Mouse (Mus musculus) CH12.LX (cell line): ENCODE measurements around the gene Calhm1. TPM values are rescaled to one million over a fixed set of nuclear protein-coding genes. Genes with fewer than 3 reads are reported as not detected.
"Not testable (repeated sequence)": the region's sequence is repeated elsewhere in the genome, so short reads cannot be mapped to it uniquely, and the experiment has no call there.

ENCODE experiments used
- DNase-seq: peaks from one replicate; pipeline ENCODE4 v3.0.0-alpha.2; 2013; ENCODE audit errors: extremely low read depth
- H3K27ac ChIP-seq: 2 replicates; pipeline ENCODE4 v1.5.1; 2012; ENCODE audit warnings: low read depth, mild to moderate bottlenecking, control low read depth, moderate library complexity; ENCODE audit not compliant: insufficient read depth
- H3K27me3 ChIP-seq: replicated peaks from 2 replicates; pipeline ENCODE3; 2012; ENCODE audit warnings: inconsistent platforms
- H3K36me3 ChIP-seq, 2 experiments: replicated peaks in 1 of 2; 2 replicates each; pipeline versions ENCODE3 to v1.6.1; 2012; ENCODE audit warnings: inconsistent platforms in 1 of 2, low read length in 1 of 2, mild to moderate bottlenecking in 1 of 2, mixed read lengths in 1 of 2, moderate library complexity in 1 of 2; ENCODE audit not compliant: control insufficient read depth in 1 of 2, insufficient read depth in 1 of 2
- H3K4me1 ChIP-seq, 2 experiments: 2 replicates each; pipeline ENCODE4 v1.6.1; 2012; ENCODE audit warnings: inconsistent platforms in 1 of 2, moderate library complexity in 1 of 2; ENCODE audit not compliant: insufficient read depth in 2 of 2, control insufficient read depth in 1 of 2
- H3K4me2 ChIP-seq: 2 replicates; pipeline ENCODE4 v1.6.1; 2012; ENCODE audit warnings: low read depth, mild to moderate bottlenecking, control low read depth; ENCODE audit not compliant: poor library complexity, insufficient read depth, severe bottlenecking
- H3K4me3 ChIP-seq, 3 experiments: fragments of 150-350 bp in 1 of 3; sonication (generic) in 1 of 3; replicated peaks in 1 of 3; 2 replicates each; pipeline versions ENCODE3 to v1.5.1; 2011 to 2012; ENCODE audit warnings: low read depth in 2 of 3, low read length in 2 of 3, mild to moderate bottlenecking in 2 of 3, moderate library complexity in 2 of 3, control low read depth in 1 of 3, improper control_type of control experiment in 1 of 3, inconsistent platforms in 1 of 3, mixed read lengths in 1 of 3; ENCODE audit not compliant: poor library complexity in 1 of 3
- H3K79me2 ChIP-seq: replicated peaks from 2 replicates; pipeline ENCODE4 v1.6.1; 2012; ENCODE audit warnings: mild to moderate bottlenecking, moderate library complexity; ENCODE audit not compliant: control insufficient read depth, poor library complexity, insufficient read depth, severe bottlenecking; ENCODE audit errors: extremely low read depth
- H3K9ac ChIP-seq: 2 replicates; pipeline ENCODE4 v1.6.1; 2012; ENCODE audit warnings: low read depth, mild to moderate bottlenecking, control low read depth, moderate library complexity; ENCODE audit not compliant: insufficient read depth
- H3K9me3 ChIP-seq: replicated peaks from 2 replicates; pipeline ENCODE3; 2012; ENCODE audit warnings: low read length, inconsistent platforms, mixed read lengths
- BHLHE40 ChIP-seq: IDR thresholded peaks from 2 replicates; pipeline ENCODE4 v1.6.1; 2011; ENCODE audit warnings: mild to moderate bottlenecking, low read depth, low read length, improper control_type of control experiment
- CHD1 ChIP-seq: IDR thresholded peaks from 2 replicates; pipeline ENCODE4 v1.6.1; 2012; ENCODE audit warnings: low read depth, low read length, improper control_type of control experiment, inconsistent platforms
- CHD2 ChIP-seq: IDR thresholded peaks from 2 replicates; pipeline ENCODE4 v1.6.1; 2011; ENCODE audit warnings: low read length, improper control_type of control experiment
- ELF1 ChIP-seq: IDR thresholded peaks from 2 replicates; pipeline ENCODE4 v1.6.1; 2014; ENCODE audit warnings: low read depth, mild to moderate bottlenecking, inconsistent platforms, low read length, improper control_type of control experiment
- EP300 ChIP-seq: IDR thresholded peaks from 2 replicates; pipeline ENCODE4 v1.6.1; 2011; ENCODE audit warnings: low read length, improper control_type of control experiment
- ETS1 ChIP-seq: conservative IDR thresholded peaks from 2 replicates; pipeline ENCODE4 v1.6.1; 2012; ENCODE audit warnings: low read depth, mild to moderate bottlenecking, inconsistent platforms, low read length, improper control_type of control experiment, moderate library complexity
- IRF4 ChIP-seq: IDR thresholded peaks from 2 replicates; pipeline ENCODE4 v1.6.1; 2014; ENCODE audit warnings: low read depth, mild to moderate bottlenecking, inconsistent platforms, low read length, improper control_type of control experiment
- JUN ChIP-seq: IDR thresholded peaks from 2 replicates; pipeline ENCODE4 v1.6.1; 2011; ENCODE audit warnings: low read depth, mild to moderate bottlenecking, low read length, improper control_type of control experiment, moderate library complexity; ENCODE audit not compliant: insufficient read depth
- JUND ChIP-seq: conservative IDR thresholded peaks from 2 replicates; pipeline ENCODE4 v1.6.1; 2011; ENCODE audit warnings: low read depth, low read length, improper control_type of control experiment
- KAT2A ChIP-seq: IDR thresholded peaks from 2 replicates; pipeline ENCODE4 v1.6.1; 2012; ENCODE audit warnings: low read length, improper control_type of control experiment, inconsistent platforms; ENCODE audit not compliant: insufficient replicate concordance
- MAFK ChIP-seq: IDR thresholded peaks from 2 replicates; pipeline ENCODE4 v1.6.1; 2011; ENCODE audit warnings: low read length, improper control_type of control experiment; ENCODE audit not compliant: insufficient replicate concordance
- MAZ ChIP-seq: IDR thresholded peaks from 2 replicates; pipeline ENCODE4 v1.6.1; 2012; ENCODE audit warnings: low read depth, mild to moderate bottlenecking, inconsistent platforms, low read length, improper control_type of control experiment, moderate library complexity
- MEF2A ChIP-seq: IDR thresholded peaks from 2 replicates; pipeline ENCODE4 v1.6.1; 2014; ENCODE audit warnings: low read depth, mild to moderate bottlenecking, inconsistent platforms, low read length, improper control_type of control experiment, borderline replicate concordance
- MXI1 ChIP-seq: IDR thresholded peaks from 2 replicates; pipeline ENCODE4 v1.6.1; 2011; ENCODE audit warnings: mild to moderate bottlenecking, low read depth, low read length, improper control_type of control experiment
- MYC ChIP-seq: IDR thresholded peaks from 2 replicates; pipeline ENCODE4 v1.6.1; 2011; ENCODE audit warnings: low read depth, mild to moderate bottlenecking, improper control_type of control experiment, low read length
- RCOR1 ChIP-seq: conservative IDR thresholded peaks from 2 replicates; pipeline ENCODE4 v1.6.1; 2012; ENCODE audit warnings: low read depth, mild to moderate bottlenecking, inconsistent platforms, low read length, improper control_type of control experiment
- SMC3 ChIP-seq: IDR thresholded peaks from 2 replicates; pipeline ENCODE4 v1.6.1; 2011; ENCODE audit warnings: low read depth, low read length, improper control_type of control experiment
- TBP ChIP-seq: conservative IDR thresholded peaks from 2 replicates; pipeline ENCODE4 v1.6.1; 2011; ENCODE audit warnings: low read depth, low read length, improper control_type of control experiment
- UBTF ChIP-seq: IDR thresholded peaks from 2 replicates; pipeline ENCODE4 v1.6.1; 2012; ENCODE audit warnings: low read depth, mild to moderate bottlenecking, inconsistent platforms, low read length, improper control_type of control experiment, moderate library complexity
- USF2 ChIP-seq: conservative IDR thresholded peaks from 2 replicates; pipeline ENCODE4 v1.6.1; 2011; ENCODE audit warnings: low read depth, low read length, improper control_type of control experiment
- ZMIZ1 ChIP-seq: IDR thresholded peaks from 2 replicates; pipeline ENCODE4 v1.6.1; 2012; ENCODE audit warnings: low read depth, mild to moderate bottlenecking, inconsistent platforms, low read length, improper control_type of control experiment
- ZNF384 ChIP-seq: IDR thresholded peaks from 2 replicates; pipeline ENCODE4 v1.6.1; 2012; ENCODE audit warnings: low read depth, low read length, improper control_type of control experiment, inconsistent platforms
- dilution Hi-C: fragments of 300-500 bp; cut with MboI; formaldehyde crosslinking; loops from 2 replicates; pipeline ENCODE4 v1.14.3; 2020; ENCODE audit warnings: low sequenced_read_pairs; ENCODE audit not compliant: extremely low pct_unique_long_range_greater_than_20kb, extremely low pct_ligation_motif_present
- in situ Hi-C: fragments of 300-500 bp; cut with MboI; formaldehyde crosslinking; loops from 3 replicates; pipeline ENCODE4 v1.14.3; 2019; ENCODE audit warnings: low sequenced_read_pairs, low pct_ligation_motif_present, low pct_unique_long_range_greater_than_20kb, mixed read lengths
- polyA plus RNA-seq: library from polyadenylated mRNA; unstranded; fragments of >175 nt; gene quantifications from 2 replicates; pipeline ENCODE4 v1.2.1, GENCODE M21; 2012; ENCODE audit warnings: low read depth; ENCODE audit not compliant: insufficient read length
- total RNA-seq, 2 experiments: library from RNA; depleted of rRNA; stranded (reverse); fragments of 300-350 nt in 1 of 2; fragments of >200 nt in 1 of 2; gene quantifications; 2 replicates each; pipeline ENCODE4 v1.2.3; 2012 to 2014

Gene Calhm1
- total and polyA plus RNA-seq, 3 experiments, result not detected

DNA sequence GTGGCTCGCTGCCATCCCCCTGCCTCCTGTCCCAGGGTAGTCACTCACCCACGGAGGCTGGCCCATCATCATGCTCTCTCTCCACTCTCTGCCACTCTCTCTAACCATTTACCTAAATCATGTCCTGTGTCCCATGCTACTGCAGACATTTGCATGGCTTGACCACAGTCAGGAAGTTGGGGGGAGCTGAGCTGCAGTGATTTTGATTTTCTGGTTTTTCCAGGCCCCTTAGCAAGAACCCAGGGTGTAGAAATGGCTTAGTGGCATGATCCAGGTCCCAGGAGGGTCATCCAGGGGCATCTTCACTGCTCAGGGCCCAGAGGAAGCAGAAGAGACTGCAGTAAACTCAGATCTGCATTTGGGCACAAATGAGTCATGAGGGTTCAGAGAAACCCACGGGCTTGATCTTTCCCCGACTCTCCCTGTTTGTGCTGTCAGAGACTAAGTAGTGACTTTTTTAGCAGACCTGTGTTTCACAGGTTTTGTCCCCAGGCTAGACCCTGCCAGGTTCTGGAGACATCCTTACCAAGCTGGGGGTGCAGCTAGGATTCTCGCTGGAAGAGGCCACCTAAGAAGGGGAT is 4.3 kb upstream of the Calhm1 start:
- H3K9me3 ChIP-seq, result no peaks in the 10 kb centered on the region
- 0 out of 2 replicates have a peak, but pooled peaks have one; percentile 33 for TF ChIP-seq UBTF
- TF ChIP-seq JUND, result peak; percentile 83
- TF ChIP-seq BHLHE40, result peak; percentile 58
- no peak for TF ChIP-seq RCOR1
- 0 out of 2 replicates have a peak, but pooled peaks have one; percentile 20 for TF ChIP-seq MAZ
- TF ChIP-seq MEF2A, result peak; percentile 64
- TF ChIP-seq KAT2A, result 0 out of 2 replicates have a peak, but pooled peaks have one; percentile 23
- peak; percentile 41 for TF ChIP-seq JUN
- 0 out of 2 replicates have a peak, but pooled peaks have one; percentile 49 for TF ChIP-seq MAFK
- no peak for TF ChIP-seq ZMIZ1
- 0 out of 2 replicates have a peak, but pooled peaks have one; percentile 46 for TF ChIP-seq MYC
- peak; percentile 65 for TF ChIP-seq EP300
- TF ChIP-seq ELF1, result peak; percentile 55; the same call in 1 of the 2 replicates
- TF ChIP-seq SMC3, result no peak
- TF ChIP-seq, all 38 proteins: peak for 11
- Histone ChIP-seq H3K4me3 (no peak overlapping the region), H3K4me2 (peak overlapping the region; percentile 48), H3K79me2 (no peaks in the 10 kb centered on the region), H3K4me1 (peaks cover 33 to 60% of the 10 kb centered on the region in 2 experiments), H3K27ac (0 out of 2 replicates have a peak overlapping the region, but pooled peaks have one; percentile 24), H3K9ac (no peak overlapping the region), H3K36me3 (no peaks in the 10 kb centered on the region), H3K27me3 (peaks cover 6% of the 10 kb centered on the region)
- dilution Hi-C loops (no loop called here), in situ Hi-C loops (no loop called here)
- DNase-seq, result peak; percentile 72

- in situ Hi-C loops (no loop called here), dilution Hi-C loops (no loop called here)
- Histone ChIP-seq H3K27me3 (peaks cover 7% of the 10 kb centered on the region), H3K4me2 (peak overlapping the region; percentile 25; the same call in 1 of the 2 replicates), H3K4me3 (no peak overlapping the region), H3K9ac (no peak overlapping the region), H3K4me1 (peaks cover 41 to 75% of the 10 kb centered on the region in 2 experiments), H3K79me2 (no peaks in the 10 kb centered on the region), H3K27ac (no peak overlapping the region), H3K36me3 (no peaks in the 10 kb centered on the region), H3K9me3 (no peaks in the 10 kb centered on the region)
- DNase-seq, result peak; percentile 43
- TF ChIP-seq MEF2A, result 0 out of 2 replicates have a peak, but pooled peaks have one; percentile 33
- TF ChIP-seq ETS1, result peak; percentile 45; the same call in 1 of the 2 replicates
- TF ChIP-seq USF2, result no peak
- peak; percentile 30; the same call in 1 of the 2 replicates for TF ChIP-seq EP300
- TF ChIP-seq BHLHE40, result peak; percentile 78
- TF ChIP-seq MXI1, result no peak
- TF ChIP-seq CHD2, result peak; percentile 54; the same call in 1 of the 2 replicates
- 0 out of 2 replicates have a peak, but pooled peaks have one; percentile 3 for TF ChIP-seq ZNF384
- no peak for TF ChIP-seq CHD1
- TF ChIP-seq TBP, result no peak
- TF ChIP-seq IRF4, result peak; percentile 53
- TF ChIP-seq MAFK, result no peak; the same call in 1 of the 2 replicates
These were observed 1.6 kb downstream of the Calhm1 start for GRCm38 (mm10) chr19:47142438-47142837.

- H3K4me3 ChIP-seq, DNase-seq, H3K27ac ChIP-seq, H3K9me3 ChIP-seq, H3K79me2 ChIP-seq, dilution Hi-C loops, H3K4me2 ChIP-seq, H3K9ac ChIP-seq, in situ Hi-C loops, H3K27me3 ChIP-seq: not testable (repeated sequence)
- Histone ChIP-seq H3K36me3 (peaks cover 11 to 15% of the 10 kb centered on the region in 2 experiments), H3K4me1 (peaks cover 40 to 76% of the 10 kb centered on the region in 2 experiments)
These were observed 4.4 kb downstream of the Calhm1 start for GRCm38 (mm10) chr19:47139611-47140010.
